Mouse (Mus musculus): Measurements from ENCODE around the gene Clptm1. TPM values are rescaled to one million over a fixed set of nuclear protein-coding genes. Genes with fewer than 3 reads are reported as not detected.

The Clptm1 gene
- polyA plus RNA-seq, 1 experiment from 2014 or later, result 76.9 TPM

GRCm38 (mm10) chr7:19664455-19664954 lies 328 bp downstream of the Clptm1 start:
- under 1% methylated on average over 34 of the region's 37 CpGs for WGBS
- no peaks in the 10 kb centered on the region for H3K9me3 ChIP-seq (ENCODE audit: low read length)
- no peaks in the 10 kb centered on the region for H3K36me3 ChIP-seq (ENCODE audit: insufficient read depth, low read length)
- ATAC-seq (peak; percentile 21), DNase-seq (ENCODE audit: low spot score) (no peak)
- no peaks in the 10 kb centered on the region for H3K27me3 ChIP-seq (replicated peaks; ENCODE audit: insufficient read depth, low read length)
- TF ChIP-seq EP300 (IDR thresholded peaks at IDR 0.05) (no peak), CTCF (IDR thresholded peaks at IDR 0.05) (0 out of 2 replicates have a peak, but pooled peaks have one; percentile 20)
- H3K9ac ChIP-seq (replicated peaks; ENCODE audit: low read depth), result peak overlapping the region; percentile 94
- H3K4me2 ChIP-seq (replicated peaks; ENCODE audit: low read depth, low read length), result peak overlapping the region; percentile 90
- H3K4me1 ChIP-seq (ENCODE audit: insufficient read depth, low read depth, low read length), result peaks cover 17% of the 10 kb centered on the region; the same call in 1 of the 2 replicates
- peak overlapping the region; percentile 66 for H3K27ac ChIP-seq (ENCODE audit: low read length)
- H3K4me3 ChIP-seq (ENCODE audit: low read depth, low read length), result peak overlapping the region; percentile 98

- Histone ChIP-seq H3K9me3 (ENCODE audit: low read length) (no peaks in the 10 kb centered on the region), H3K4me2 (replicated peaks; ENCODE audit: low read depth, low read length) (peak overlapping the region; percentile 90), H3K36me3 (ENCODE audit: insufficient read depth, low read length) (no peaks in the 10 kb centered on the region), H3K4me3 (ENCODE audit: low read depth, low read length) (peak overlapping the region; percentile 98), H3K27ac (ENCODE audit: low read length) (no peak overlapping the region), H3K27me3 (replicated peaks; ENCODE audit: insufficient read depth, low read length) (no peaks in the 10 kb centered on the region), H3K9ac (replicated peaks; ENCODE audit: low read depth) (peak overlapping the region; percentile 94), H3K4me1 (ENCODE audit: insufficient read depth, low read depth, low read length) (peaks cover 17% of the 10 kb centered on the region; the same call in 1 of the 2 replicates)
- TF ChIP-seq EP300 (IDR thresholded peaks at IDR 0.05), result no peak
- no peak for TF ChIP-seq CTCF (IDR thresholded peaks at IDR 0.05)
- no peak for ATAC-seq
- no peak for DNase-seq (ENCODE audit: low spot score)
- 9% methylated on average over 8 of the region's 8 CpGs for WGBS
Observed at GRCm38 (mm10) chr7:19663940-19664339, 893 bp downstream of the Clptm1 start.

GRCm38 (mm10) chr7:19652614-19653013 lies 12.2 kb downstream of the Clptm1 start:
- Histone ChIP-seq H3K4me1 (ENCODE audit: insufficient read depth, low read depth, low read length) (no peaks in the 10 kb centered on the region), H3K36me3 (ENCODE audit: insufficient read depth, low read length) (peaks cover 17% of the 10 kb centered on the region), H3K4me2 (replicated peaks; ENCODE audit: low read depth, low read length) (no peak overlapping the region), H3K4me3 (ENCODE audit: low read depth, low read length) (no peak overlapping the region), H3K27ac (ENCODE audit: low read length) (no peak overlapping the region), H3K9ac (replicated peaks; ENCODE audit: low read depth) (no peak overlapping the region), H3K27me3 (replicated peaks; ENCODE audit: insufficient read depth, low read length) (no peaks in the 10 kb centered on the region), H3K9me3 (ENCODE audit: low read length) (no peaks in the 10 kb centered on the region)
- TF ChIP-seq CTCF (IDR thresholded peaks at IDR 0.05) (no peak), EP300 (IDR thresholded peaks at IDR 0.05) (no peak)
- no peak for DNase-seq (ENCODE audit: low spot score)
- ATAC-seq, result no peak
- WGBS, result 92% methylated on average over 2 of the region's 2 CpGs

- ATAC-seq (peak; percentile 59; the same call in 1 of the 2 replicates), DNase-seq (ENCODE audit: low spot score) (no peak)
- TF ChIP-seq EP300 (IDR thresholded peaks at IDR 0.05), result no peak
- TF ChIP-seq CTCF (IDR thresholded peaks at IDR 0.05), result no peak
- Histone ChIP-seq H3K27ac (ENCODE audit: low read length) (no peak overlapping the region), H3K27me3 (replicated peaks; ENCODE audit: insufficient read depth, low read length) (no peaks in the 10 kb centered on the region), H3K4me1 (ENCODE audit: insufficient read depth, low read depth, low read length) (no peaks in the 10 kb centered on the region), H3K4me3 (ENCODE audit: low read depth, low read length) (no peak overlapping the region), H3K36me3 (ENCODE audit: insufficient read depth, low read length) (peaks cover 17% of the 10 kb centered on the region), H3K9ac (replicated peaks; ENCODE audit: low read depth) (no peak overlapping the region), H3K4me2 (replicated peaks; ENCODE audit: low read depth, low read length) (no peak overlapping the region), H3K9me3 (ENCODE audit: low read length) (no peaks in the 10 kb centered on the region)
- WGBS, result 80% methylated on average over 6 of the region's 6 CpGs
Observed at GRCm38 (mm10) chr7:19651063-19651786, 13.6 kb downstream of the Clptm1 start.

GRCm38 (mm10) chr7:19641223-19641622 lies 23.6 kb downstream of the Clptm1 start:
- Histone ChIP-seq H3K9ac (replicated peaks; ENCODE audit: low read depth) (no peak overlapping the region), H3K9me3 (ENCODE audit: low read length) (no peaks in the 10 kb centered on the region), H3K4me2 (replicated peaks; ENCODE audit: low read depth, low read length) (no peak overlapping the region), H3K27ac (ENCODE audit: low read length) (no peak overlapping the region), H3K4me3 (ENCODE audit: low read depth, low read length) (no peak overlapping the region), H3K36me3 (ENCODE audit: insufficient read depth, low read length) (peaks cover 56% of the 10 kb centered on the region), H3K27me3 (replicated peaks; ENCODE audit: insufficient read depth, low read length) (no peaks in the 10 kb centered on the region), H3K4me1 (ENCODE audit: insufficient read depth, low read depth, low read length) (no peaks in the 10 kb centered on the region)
- TF ChIP-seq EP300 (IDR thresholded peaks at IDR 0.05), result no peak
- TF ChIP-seq CTCF (IDR thresholded peaks at IDR 0.05), result no peak
- 92% methylated on average over 4 of the region's 4 CpGs for WGBS
- DNase-seq (ENCODE audit: low spot score) (no peak), ATAC-seq (no peak)

- DNase-seq (ENCODE audit: low spot score), result no peak
- no peak overlapping the region for H3K4me2 ChIP-seq (replicated peaks; ENCODE audit: low read depth, low read length)
- 84% methylated on average over 11 of the region's 11 CpGs for whole genome bisulfite sequencing
Observed at GRCm38 (mm10) chr7:19635074-19635827, 29.6 kb downstream of the Clptm1 start.

More at GRCm38 (mm10) chr7:19635074-19635827, 29.6 kb downstream of the Clptm1 start:
- Histone ChIP-seq H3K27ac (ENCODE audit: low read length) (no peak overlapping the region), H3K27me3 (replicated peaks; ENCODE audit: insufficient read depth, low read length) (no peaks in the 10 kb centered on the region), H3K9ac (replicated peaks; ENCODE audit: low read depth) (no peak overlapping the region), H3K4me3 (ENCODE audit: low read depth, low read length) (no peak overlapping the region), H3K36me3 (ENCODE audit: insufficient read depth, low read length) (peaks cover 45% of the 10 kb centered on the region), H3K4me1 (ENCODE audit: insufficient read depth, low read depth, low read length) (no peaks in the 10 kb centered on the region), H3K9me3 (ENCODE audit: low read length) (no peaks in the 10 kb centered on the region)
- no peak for TF ChIP-seq CTCF (IDR thresholded peaks at IDR 0.05)
- no peak for TF ChIP-seq EP300 (IDR thresholded peaks at IDR 0.05)
- no peak for ATAC-seq

All from lung, postnatal 0 days (tissue).